ENCODE assay signal across 9 mouse cellular contexts in the genomic region with DNA sequence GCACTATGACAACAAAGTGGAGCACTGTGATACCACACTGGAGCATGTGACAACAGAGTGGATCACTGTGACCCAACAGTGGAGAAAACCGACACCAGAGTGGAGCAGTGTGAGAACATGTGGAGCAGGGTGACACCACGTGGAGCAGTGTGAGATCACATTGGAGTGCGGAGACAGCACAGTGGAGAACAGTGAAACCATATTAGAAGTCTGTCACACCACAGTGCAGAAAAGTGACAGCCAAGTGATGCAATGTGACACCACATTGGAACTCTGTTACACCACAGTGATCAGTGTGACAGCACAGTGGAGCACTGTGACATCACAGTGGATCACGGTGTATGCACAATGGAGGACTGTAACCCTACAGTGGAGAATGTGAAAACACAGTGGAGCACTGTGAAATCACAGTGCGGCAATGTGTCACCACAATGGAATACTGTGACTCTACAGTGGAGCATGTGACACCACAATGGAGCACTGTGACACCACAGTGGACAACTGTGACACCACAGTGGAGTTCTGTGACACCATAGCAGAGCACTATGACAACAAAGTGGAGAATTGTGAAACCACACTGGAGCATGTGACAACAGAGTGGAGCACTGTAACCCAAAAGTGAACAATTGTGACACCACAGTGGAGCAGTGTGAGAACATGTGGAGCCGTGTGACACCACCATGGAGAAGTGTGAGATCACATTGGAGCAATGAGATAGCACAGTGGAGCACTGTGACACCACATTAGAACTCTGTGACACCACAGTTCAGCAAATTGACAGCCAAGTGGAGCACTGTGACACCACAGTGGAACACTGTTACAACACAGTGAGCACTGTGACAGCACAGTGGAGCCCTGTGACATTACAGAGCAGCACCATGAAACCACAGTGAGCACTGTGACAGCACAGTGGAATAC.
DNase-seq lines count a peak whose midpoint lies in the region; ATAC-seq and TF ChIP-seq lines count a peak whose summit lies in the region.
"Had no signal": no experiment of that assay in that cellular context is flagged by ENCODE, and none has a peak within 500 bp of the region (broad histone marks: within the 10 kb centered on the region; RNA-seq: fewer than 3 reads in every experiment).

No protein-coding gene starts in this region.

- H3K36me3 ChIP-seq in midbrain, embryonic 11.5 days (ENCODE audit: control insufficient read depth, insufficient read depth, low read length): no peaks in the 10 kb centered on the region
- H3K36me3 ChIP-seq in midbrain, embryonic 10.5 days: no peaks in the 10 kb centered on the region
- no peaks in the 10 kb centered on the region; the same call in 1 of the 2 replicates for H3K36me3 ChIP-seq in neural tube, embryonic 15.5 days

- intact Hi-C loops in gastrocnemius, adult 2 months (cut with DNase I): no loop called here

- no peaks in the 10 kb centered on the region for H3K27me3 ChIP-seq in midbrain, embryonic 11.5 days (ENCODE audit: control insufficient read depth, insufficient read depth, low read length)
- H3K27me3 ChIP-seq in midbrain, embryonic 10.5 days (ENCODE audit: low read depth, poor library complexity, severe bottlenecking): no peaks in the 10 kb centered on the region
- no peaks in the 10 kb centered on the region for H3K27me3 ChIP-seq in neural tube, embryonic 15.5 days (replicated peaks)
- H3K27me3 ChIP-seq: CH12.LX had no signal

- WGBS in midbrain, embryonic 11.5 days: 85% methylated on average over 6 of the region's 6 CpGs
- WGBS in midbrain, embryonic 10.5 days: 85% methylated on average over 6 of the region's 6 CpGs
- WGBS in neural tube, embryonic 15.5 days: 87% methylated on average over 6 of the region's 6 CpGs

- DNase-seq in gastrocnemius, adult 2 months: peak; percentile 7
- no peak for DNase-seq in gastrocnemius, adult 18-20 months (ENCODE audit: low spot score)
- DNase-seq in midbrain, embryonic 11.5 days (ENCODE audit: low spot score, missing footprints): peak; percentile 57
- no peak for DNase-seq in midbrain, embryonic 10.5 days (ENCODE audit: low spot score)
- DNase-seq in kidney, postnatal 4 days: peak; percentile 0 to 1
- DNase-seq in natural killer cell, adult 2 months (ENCODE audit: low spot score in 2 of 2): no peak
- DNase-seq in cerebellum, postnatal 14 days: no peak

- H3K9ac ChIP-seq in midbrain, embryonic 11.5 days (ENCODE audit: low read length): no peak overlapping the region
- no peak overlapping the region for H3K9ac ChIP-seq in neural tube, embryonic 15.5 days (replicated peaks)

- TF ChIP-seq CTCF in gastrocnemius, adult 2 months (IDR thresholded peaks at IDR 0.05): no peak

- peaks cover 74% of the 10 kb centered on the region for H3K9me3 ChIP-seq in midbrain, embryonic 11.5 days (ENCODE audit: control insufficient read depth, low read length)
- peaks cover 93% of the 10 kb centered on the region for H3K9me3 ChIP-seq in midbrain, embryonic 10.5 days (replicated peaks)
- peaks cover 71% of the 10 kb centered on the region for H3K9me3 ChIP-seq in neural tube, embryonic 15.5 days (replicated peaks)

- no peak overlapping the region for H3K4me3 ChIP-seq in gastrocnemius, adult 2 months
- H3K4me3 ChIP-seq in midbrain, embryonic 11.5 days (ENCODE audit: low read depth, low read length): no peak overlapping the region
- no peak overlapping the region for H3K4me3 ChIP-seq in midbrain, embryonic 10.5 days
- no peak overlapping the region for H3K4me3 ChIP-seq in neural tube, embryonic 15.5 days (replicated peaks)

- no peaks in the 10 kb centered on the region for H3K4me1 ChIP-seq in midbrain, embryonic 11.5 days (ENCODE audit: control insufficient read depth, insufficient read depth, low read length)
- H3K4me1 ChIP-seq in midbrain, embryonic 10.5 days: no peaks in the 10 kb centered on the region
- no peaks in the 10 kb centered on the region for H3K4me1 ChIP-seq in neural tube, embryonic 15.5 days

- no peak overlapping the region for H3K4me2 ChIP-seq in midbrain, embryonic 11.5 days
- no peak overlapping the region for H3K4me2 ChIP-seq in neural tube, embryonic 15.5 days

- H3K27ac ChIP-seq in gastrocnemius, adult 2 months: no peak overlapping the region
- no peak overlapping the region for H3K27ac ChIP-seq in midbrain, embryonic 11.5 days (ENCODE audit: low read depth, low read length)
- no peak overlapping the region for H3K27ac ChIP-seq in midbrain, embryonic 10.5 days (replicated peaks)
- H3K27ac ChIP-seq in neural tube, embryonic 15.5 days (replicated peaks): no peak overlapping the region

- ATAC-seq in midbrain, embryonic 11.5 days (ENCODE audit: low FRiP score): peak; percentile 12
- 0 out of 2 replicates have a peak, but pooled peaks have one; percentile 4 for ATAC-seq in neural tube, embryonic 15.5 days (ENCODE audit: low FRiP score)

Comparison
In these comparisons a context has a peak if more than half of its experiments do, and no peak if none do; other contexts are left out.
1. DNase-seq: peak in gastrocnemius, adult 2 months (single experiment), midbrain, embryonic 11.5 days (single experiment) and kidney, postnatal 4 days (2 of 2); none in gastrocnemius, adult 18-20 months (single experiment), midbrain, embryonic 10.5 days (single experiment), natural killer cell, adult 2 months (0 of 2) and cerebellum, postnatal 14 days (0 of 2).